Mouse (Mus musculus) megakaryocyte, embryonic 14.5 days (primary cell): Measurements from ENCODE around the gene Mindy4. TPM values are rescaled to one million over a fixed set of nuclear protein-coding genes. Genes with fewer than 3 reads are reported as not detected.

Source experiments
- H3K27me3 ChIP-seq: replicated peaks from 2 replicates; pipeline ENCODE3; 2012; ENCODE audit warnings: inconsistent platforms
- H3K36me3 ChIP-seq: replicated peaks from 2 replicates; pipeline ENCODE3; 2012; ENCODE audit warnings: low read length, inconsistent platforms, mixed read lengths
- H3K4me1 ChIP-seq: 2 replicates; pipeline ENCODE4 v1.6.1; 2012; ENCODE audit warnings: inconsistent platforms
- H3K4me3 ChIP-seq: replicated peaks from 2 replicates; pipeline ENCODE3; 2012; ENCODE audit warnings: moderate library complexity, mild to moderate bottlenecking, inconsistent platforms
- H3K9me3 ChIP-seq: 2 replicates; pipeline ENCODE4 v1.6.1; 2012; ENCODE audit warnings: inconsistent platforms
- FLI1 ChIP-seq: IDR thresholded peaks from 2 replicates; pipeline ENCODE4 v1.6.1; 2012; ENCODE audit warnings: low read length, inconsistent platforms, mixed read lengths
- GATA1 ChIP-seq: IDR thresholded peaks from 3 replicates; pipeline ENCODE4 v1.6.1; 2012; ENCODE audit warnings: mixed read lengths, low read length, inconsistent platforms, borderline replicate concordance
- polyA plus RNA-seq: library from polyadenylated mRNA; stranded (reverse); fragments of >175 nt; gene quantifications from 2 replicates; pipeline ENCODE4 v1.2.3, GENCODE M21; 2012; ENCODE audit warnings: low replicate concordance; ENCODE audit not compliant: insufficient read depth

Gene Mindy4
- polyA plus RNA-seq, 1 experiment, result 0.10 TPM

- Histone ChIP-seq H3K9me3 (no peaks in the 10 kb centered on the region), H3K4me1 (peaks cover 98% of the 10 kb centered on the region), H3K4me3 (no peak overlapping the region), H3K36me3 (peaks cover 85% of the 10 kb centered on the region), H3K27me3 (no peaks in the 10 kb centered on the region)
- no peak for TF ChIP-seq FLI1
- no peak for TF ChIP-seq GATA1
Measured at GRCm38 (mm10) chr6:55344291-55345016, 141.3 kb downstream of the Mindy4 start.

GRCm38 (mm10) chr6:55345264-55345663 is 142.1 kb downstream of the Mindy4 start:
- no peaks in the 10 kb centered on the region for H3K9me3 ChIP-seq
- no peak for TF ChIP-seq FLI1
- no peak for TF ChIP-seq GATA1
- no peaks in the 10 kb centered on the region for H3K27me3 ChIP-seq
- H3K4me1 ChIP-seq, result peaks cover 96% of the 10 kb centered on the region
- H3K36me3 ChIP-seq, result peaks cover 90% of the 10 kb centered on the region
- no peak overlapping the region for H3K4me3 ChIP-seq

- no peaks in the 10 kb centered on the region for H3K27me3 ChIP-seq
- no peak for TF ChIP-seq FLI1
- no peak for TF ChIP-seq GATA1
- peaks cover 83% of the 10 kb centered on the region for H3K36me3 ChIP-seq
- H3K9me3 ChIP-seq, result no peaks in the 10 kb centered on the region
- H3K4me3 ChIP-seq, result no peak overlapping the region
- H3K4me1 ChIP-seq, result peaks cover 84% of the 10 kb centered on the region
Measured at GRCm38 (mm10) chr6:55346491-55346890, 143.3 kb downstream of the Mindy4 start.

- peaks cover 71% of the 10 kb centered on the region for H3K4me1 ChIP-seq
- peak overlapping the region; percentile 74 for H3K4me3 ChIP-seq
- TF ChIP-seq GATA1 (no peak), FLI1 (no peak)
- H3K36me3 ChIP-seq, result peaks cover 71% of the 10 kb centered on the region
- no peaks in the 10 kb centered on the region for H3K27me3 ChIP-seq
- H3K9me3 ChIP-seq, result no peaks in the 10 kb centered on the region
Measured at GRCm38 (mm10) chr6:55347711-55348571, 144.8 kb downstream of the Mindy4 start.

- H3K27me3 ChIP-seq, result no peaks in the 10 kb centered on the region
- H3K36me3 ChIP-seq, result peaks cover 58% of the 10 kb centered on the region
- H3K4me3 ChIP-seq, result peak overlapping the region; percentile 60
- TF ChIP-seq GATA1 (no peak), FLI1 (no peak)
- H3K9me3 ChIP-seq, result no peaks in the 10 kb centered on the region
- H3K4me1 ChIP-seq, result peaks cover 70% of the 10 kb centered on the region
Measured at GRCm38 (mm10) chr6:55349231-55349630, 146.0 kb downstream of the Mindy4 start.

GRCm38 (mm10) chr6:55350383-55350952 is 147.3 kb downstream of the Mindy4 start:
- H3K27me3 ChIP-seq, result no peaks in the 10 kb centered on the region
- TF ChIP-seq GATA1 (no peak), FLI1 (no peak)
- no peak overlapping the region for H3K4me3 ChIP-seq
- H3K9me3 ChIP-seq, result no peaks in the 10 kb centered on the region
- H3K4me1 ChIP-seq, result peaks cover 70% of the 10 kb centered on the region
- H3K36me3 ChIP-seq, result peaks cover 45% of the 10 kb centered on the region

GRCm38 (mm10) chr6:55351712-55352111 is 148.5 kb downstream of the Mindy4 start:
- no peak for TF ChIP-seq FLI1
- no peak for TF ChIP-seq GATA1
- Histone ChIP-seq H3K4me3 (no peak overlapping the region), H3K4me1 (peaks cover 70% of the 10 kb centered on the region), H3K36me3 (peaks cover 33% of the 10 kb centered on the region), H3K27me3 (no peaks in the 10 kb centered on the region), H3K9me3 (no peaks in the 10 kb centered on the region)

GRCm38 (mm10) chr6:55353711-55354445 is 150.7 kb downstream of the Mindy4 start:
- Histone ChIP-seq H3K27me3 (no peaks in the 10 kb centered on the region), H3K36me3 (peaks cover 17% of the 10 kb centered on the region), H3K4me1 (peaks cover 70% of the 10 kb centered on the region), H3K4me3 (no peak overlapping the region), H3K9me3 (no peaks in the 10 kb centered on the region)
- TF ChIP-seq GATA1 (no peak), FLI1 (no peak)

- H3K36me3 ChIP-seq, result peaks cover 10% of the 10 kb centered on the region
- H3K27me3 ChIP-seq, result no peaks in the 10 kb centered on the region
- no peak for TF ChIP-seq GATA1
- TF ChIP-seq FLI1, result no peak
- peaks cover 69% of the 10 kb centered on the region for H3K4me1 ChIP-seq
- H3K9me3 ChIP-seq, result no peaks in the 10 kb centered on the region
- H3K4me3 ChIP-seq, result no peak overlapping the region
Measured at GRCm38 (mm10) chr6:55354456-55355117, 151.4 kb downstream of the Mindy4 start.
